Mouse (Mus musculus) cerebellum, postnatal 36 days (tissue): ENCODE measurements at regions not wholly inside any gene's neighbourhood (a gene's known extent, or its start where the extent isn't known, plus 50 kb on each side); places are given as distances from the start of the nearest gene placed in this dataset.

Source experiments
- DNase-seq, 2 experiments: peaks; one replicate each; pipeline ENCODE4 v3.0.0; 2021 to 2022; ENCODE audit warnings: mixed read lengths in 2 of 2

- no peak for DNase-seq
Measured at GRCm38 (mm10) chr9:15420677-15421076, 63.1 kb upstream of the Cep295 start.

- no peak for DNase-seq
Measured at GRCm38 (mm10) chr9:15421864-15422263, 64.3 kb upstream of the Cep295 start.

- peak in 1 of 2 experiments; percentile 8 for DNase-seq
Measured at GRCm38 (mm10) chr9:15434279-15434678, 59.0 kb upstream of the Smco4 start.

- no peak for DNase-seq
Measured at GRCm38 (mm10) chr9:15439319-15439980, 53.8 kb upstream of the Smco4 start.

GRCm38 (mm10) chr9:15442131-15442530 lies 51.1 kb upstream of the Smco4 start:
- no peak for DNase-seq
